Mouse (Mus musculus) hindbrain, embryonic 15.5 days (tissue): ENCODE data around the gene Nr2f2. TPM values are rescaled to one million over a fixed set of nuclear protein-coding genes. Genes with fewer than 3 reads are reported as not detected.
A peak's percentile ranks its signal among the peaks of the same experiment; 100 is the strongest.

Experiments used
- ATAC-seq: fragments of 200-750 bp; cut with Nextera tagmentation; 2 replicates; pipeline ENCODE4 v1.8.0; 2017; ENCODE audit warnings: low read depth, moderate number of reproducible peaks, moderate TSS enrichment; ENCODE audit not compliant: low FRiP score
- H3K27ac ChIP-seq: fragments of 300-500 bp; sonication (generic); replicated peaks from 2 replicates; pipeline ENCODE4 v1.5.1; 2015; ENCODE audit warnings: mild to moderate bottlenecking, inconsistent platforms
- H3K27me3 ChIP-seq: fragments of 300-500 bp; sonication (generic); 2 replicates; pipeline ENCODE4 v1.6.1; 2015; ENCODE audit warnings: control low read depth, inconsistent platforms
- H3K36me3 ChIP-seq: fragments of 300-500 bp; sonication (generic); 2 replicates; pipeline ENCODE4 v1.6.1; 2015; ENCODE audit warnings: control low read depth, inconsistent platforms
- H3K4me1 ChIP-seq: fragments of 300-500 bp; sonication (generic); replicated peaks from 2 replicates; pipeline ENCODE4 v1.6.1; 2015; ENCODE audit warnings: control low read depth, inconsistent platforms
- H3K4me2 ChIP-seq: fragments of 300-500 bp; sonication (generic); 2 replicates; pipeline ENCODE4 v1.6.1; 2015; ENCODE audit warnings: moderate library complexity, mild to moderate bottlenecking, inconsistent platforms
- H3K4me3 ChIP-seq: fragments of 300-500 bp; sonication (generic); 2 replicates; pipeline ENCODE4 v1.5.1; 2015; ENCODE audit warnings: mild to moderate bottlenecking, inconsistent platforms
- H3K9ac ChIP-seq: fragments of 300-500 bp; sonication (generic); 2 replicates; pipeline ENCODE4 v1.6.1; 2015; ENCODE audit warnings: inconsistent platforms
- H3K9me3 ChIP-seq: fragments of 300-500 bp; sonication (generic); 2 replicates; pipeline ENCODE4 v1.6.1; 2016; ENCODE audit warnings: control low read depth, inconsistent platforms
- WGBS: fragments of 180-500 bp; shearing (Covaris S2); methylation state at CpG from one replicate; pipeline ENCODE4 v1.1.7; 2015; 5-methylcytosine and 5-hydroxymethylcytosine counted together
- polyA plus RNA-seq: library from polyadenylated mRNA; unstranded; fragments of >200 nt; fragmentation: Nextera tagmentation; extraction: Ambion mirVana; gene quantifications from 2 replicates; pipeline ENCODE4 v1.2.1, GENCODE M21; 2015

Gene Nr2f2
- 87.2 and 90.1 TPM in 2 replicates for polyA plus RNA-seq

DNA sequence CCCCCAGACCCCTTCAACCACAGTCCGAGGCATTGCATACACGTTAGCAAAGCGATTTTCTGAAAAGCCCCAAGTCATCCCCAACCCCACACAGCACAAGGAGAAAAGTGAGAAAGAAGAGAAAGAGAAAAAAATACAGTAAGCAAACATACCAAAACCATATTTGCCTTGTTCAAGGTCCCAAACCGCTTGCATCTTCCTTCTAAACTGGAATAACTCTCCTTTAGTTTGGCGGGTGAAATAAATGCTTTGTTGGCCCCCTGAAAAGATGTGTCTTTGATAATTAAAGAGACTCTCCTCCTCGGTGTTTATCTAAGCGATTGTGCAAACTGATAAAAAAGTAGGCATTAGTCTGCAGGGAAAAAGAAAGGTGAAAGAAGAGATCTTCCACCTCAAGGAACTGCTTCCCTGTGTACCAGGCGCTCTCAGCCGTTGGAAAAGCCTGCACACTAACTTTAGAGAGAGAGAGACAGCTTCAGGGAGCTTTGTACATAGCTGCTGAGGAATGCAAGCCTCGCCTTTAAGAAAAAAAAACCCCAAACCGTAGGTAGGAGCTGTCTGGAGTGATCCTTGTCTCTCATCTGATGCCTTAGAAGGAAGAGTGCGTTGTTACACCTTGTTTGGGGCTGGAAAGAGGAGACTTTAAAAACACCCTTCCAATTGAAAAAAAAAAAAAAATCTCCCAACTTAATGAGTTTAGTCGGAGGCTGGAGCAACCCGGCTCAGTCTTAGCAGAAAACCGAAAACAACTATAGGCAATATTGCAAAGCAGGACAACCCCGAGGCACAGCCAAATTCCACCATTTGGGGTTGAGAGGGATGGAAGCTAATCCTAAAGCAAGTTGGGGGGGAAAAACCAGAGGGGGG, at the start of gene Nr2f2:
TSS of gene Nr2f2 (minus strand) at position 795 of the 867 bp plus-strand sequence.
- peaks cover 27% of the 10 kb centered on the region for H3K4me1 ChIP-seq

DNA sequence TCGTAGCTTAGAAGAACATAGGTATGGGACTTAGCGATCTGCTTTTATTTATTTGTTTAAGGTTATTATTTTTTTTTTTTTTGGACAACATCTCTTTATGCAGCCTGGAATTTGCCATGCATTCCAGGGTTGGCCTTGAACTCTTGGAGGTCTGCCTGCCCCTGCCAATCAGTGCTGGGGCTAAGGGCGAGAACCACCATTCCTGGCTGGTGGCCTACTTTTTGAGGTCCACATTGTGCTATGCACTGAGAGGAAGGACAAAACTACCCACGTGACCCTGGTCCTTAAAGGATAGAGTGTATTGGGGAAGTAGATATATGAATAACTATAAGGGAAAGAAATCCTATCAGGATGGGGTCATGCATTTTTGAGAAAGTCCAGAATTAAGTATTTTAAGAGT, 47.9 kb upstream of the Nr2f2 start:
- no peaks in the 10 kb centered on the region for H3K4me1 ChIP-seq
- no peak overlapping the region for H3K4me2 ChIP-seq
- H3K27me3 ChIP-seq = no peaks in the 10 kb centered on the region
- H3K4me3 ChIP-seq = no peak overlapping the region
- no peak overlapping the region for H3K27ac ChIP-seq
- H3K36me3 ChIP-seq = no peaks in the 10 kb centered on the region
- no peaks in the 10 kb centered on the region for H3K9me3 ChIP-seq
- no peak overlapping the region for H3K9ac ChIP-seq
- WGBS = 89% methylated on average over 4 of the region's 4 CpGs
- no peak for ATAC-seq

More for the DNA sequence above, at the start of gene Nr2f2:
- Histone ChIP-seq H3K4me2 (peak within 1 kb of the TSS; percentile 82), H3K36me3 (no peaks in the 10 kb centered on the region), H3K9me3 (no peaks in the 10 kb centered on the region), H3K9ac (peak within 1 kb of the TSS; percentile 53), H3K27ac (peak within 1 kb of the TSS; percentile 82), H3K4me3 (peak within 1 kb of the TSS; percentile 41), H3K27me3 (peaks cover 35% of the 10 kb centered on the region)
- 2% methylated on average over 16 of the region's 16 CpGs for WGBS
- ATAC-seq = no peak

DNA sequence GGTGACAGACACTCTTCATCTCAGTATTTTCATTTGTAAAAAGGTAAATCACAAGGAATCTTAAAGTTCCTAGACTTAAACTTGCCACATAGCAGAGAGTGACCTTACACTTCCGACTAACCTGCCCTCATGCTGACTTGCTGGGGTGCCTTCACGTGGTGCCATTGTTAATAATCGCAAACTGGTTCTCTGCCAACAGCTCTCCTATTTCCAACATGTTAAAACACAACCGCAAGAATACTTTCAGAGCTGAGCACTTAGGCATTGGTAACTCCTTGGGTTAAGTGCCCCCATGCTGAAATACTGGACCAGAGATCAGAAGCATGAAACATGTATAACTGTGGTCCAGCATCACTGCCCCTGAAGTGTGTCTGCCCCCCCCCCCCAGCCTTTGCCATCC, 47.1 kb upstream of the Nr2f2 start:
- Histone ChIP-seq H3K36me3 (no peaks in the 10 kb centered on the region), H3K4me1 (no peaks in the 10 kb centered on the region), H3K4me2 (no peak overlapping the region), H3K27me3 (no peaks in the 10 kb centered on the region), H3K4me3 (no peak overlapping the region), H3K9ac (no peak overlapping the region), H3K9me3 (no peaks in the 10 kb centered on the region), H3K27ac (no peak overlapping the region)
- ATAC-seq = no peak
- 72% methylated on average over 4 of the region's 4 CpGs for WGBS

DNA sequence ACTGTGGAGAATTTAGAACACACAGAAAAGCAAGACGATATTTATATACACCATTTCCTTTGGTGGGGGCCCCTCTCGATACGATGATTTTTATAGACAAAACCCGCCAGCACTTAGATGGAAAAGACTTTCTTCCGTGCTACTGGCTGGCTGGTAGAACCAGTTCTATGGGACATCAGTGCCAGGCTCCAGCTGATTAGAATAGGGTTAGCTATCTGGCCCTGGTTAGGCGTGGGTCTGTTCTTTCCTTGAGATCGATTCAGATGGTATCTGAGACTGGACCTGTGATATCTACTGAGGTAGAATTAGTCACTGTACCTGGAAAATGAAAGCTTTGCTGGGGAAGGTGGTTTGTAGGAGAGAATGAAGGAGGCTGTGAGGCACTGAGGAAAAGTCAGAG, 46.4 kb upstream of the Nr2f2 start:
- no peak for ATAC-seq
- Histone ChIP-seq H3K27me3 (no peaks in the 10 kb centered on the region), H3K4me2 (no peak overlapping the region), H3K4me3 (no peak overlapping the region), H3K4me1 (no peaks in the 10 kb centered on the region), H3K9ac (no peak overlapping the region), H3K9me3 (no peaks in the 10 kb centered on the region), H3K36me3 (no peaks in the 10 kb centered on the region), H3K27ac (no peak overlapping the region)
- 93% methylated on average over 7 of the region's 7 CpGs for WGBS

DNA sequence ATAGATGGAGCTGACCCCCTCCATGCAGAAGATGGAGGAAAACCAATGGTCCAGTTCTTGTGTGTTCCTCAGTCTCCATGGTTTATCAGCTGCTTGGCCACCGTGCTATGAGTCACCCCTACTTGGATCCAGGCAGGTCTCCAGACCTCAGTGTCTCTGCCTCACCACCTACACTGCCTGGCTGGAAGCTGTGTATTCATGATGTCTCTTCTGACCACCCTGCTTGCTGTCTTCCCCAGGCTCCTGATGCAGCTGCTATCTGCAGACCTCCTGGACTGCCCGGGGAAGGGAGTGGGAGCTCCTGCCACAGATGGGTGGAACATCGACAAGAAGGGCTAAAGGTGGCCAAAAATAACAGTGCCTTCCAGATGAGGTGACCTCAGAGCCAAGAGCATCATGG, 43.8 kb upstream of the Nr2f2 start:
- no peak for ATAC-seq
- 92% methylated on average over 3 of the region's 3 CpGs for WGBS
- no peak overlapping the region for H3K4me2 ChIP-seq

DNA sequence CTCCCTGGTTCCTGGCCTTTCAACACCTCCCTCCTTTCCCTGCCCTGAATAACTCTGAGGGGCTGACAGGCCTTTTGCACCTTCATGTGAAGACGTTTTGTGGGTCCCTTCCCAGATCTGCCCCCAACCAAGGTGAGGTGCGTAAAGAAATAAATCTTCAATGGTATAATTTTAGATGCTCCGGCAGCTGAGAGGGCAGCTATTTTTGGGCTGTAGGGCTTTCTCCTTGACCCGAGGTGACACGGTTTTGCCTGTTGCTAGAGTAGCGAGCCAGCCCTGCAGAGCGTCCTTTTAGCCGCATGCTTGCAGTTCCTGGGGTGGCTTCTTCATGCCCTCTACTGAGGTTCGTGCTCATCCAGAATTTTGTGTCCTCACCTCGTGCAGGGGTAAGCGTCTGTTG, 43.4 kb upstream of the Nr2f2 start:
- Histone ChIP-seq H3K27ac (no peak overlapping the region), H3K9me3 (no peaks in the 10 kb centered on the region), H3K4me2 (no peak overlapping the region), H3K4me3 (no peak overlapping the region), H3K9ac (no peak overlapping the region), H3K4me1 (no peaks in the 10 kb centered on the region), H3K36me3 (no peaks in the 10 kb centered on the region), H3K27me3 (no peaks in the 10 kb centered on the region)
- WGBS = 95% methylated on average over 11 of the region's 11 CpGs
- ATAC-seq = no peak

More for the DNA sequence above, 43.8 kb upstream of the Nr2f2 start:
- Histone ChIP-seq H3K36me3 (no peaks in the 10 kb centered on the region), H3K27me3 (no peaks in the 10 kb centered on the region), H3K4me1 (no peaks in the 10 kb centered on the region), H3K9ac (no peak overlapping the region), H3K4me3 (no peak overlapping the region), H3K9me3 (no peaks in the 10 kb centered on the region), H3K27ac (no peak overlapping the region)

DNA sequence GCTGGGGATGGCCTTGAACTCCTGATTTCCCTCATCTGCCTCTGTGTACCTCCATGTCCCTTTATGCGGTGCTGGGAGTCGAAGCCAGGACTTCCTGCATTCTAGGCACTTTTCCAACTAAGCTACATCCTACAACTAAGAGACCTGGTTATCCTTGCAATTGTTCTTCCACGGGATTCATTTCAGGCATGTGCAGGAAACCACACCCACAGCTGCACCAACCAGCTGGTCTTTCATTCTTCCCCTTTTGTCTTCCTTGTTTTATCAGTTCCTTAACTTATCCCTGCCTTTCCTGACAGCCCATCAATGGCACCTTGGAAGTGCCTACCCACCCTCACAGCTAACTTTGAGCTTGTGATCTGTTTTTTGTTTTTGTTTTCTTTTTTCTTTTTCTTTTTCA, 42.3 kb upstream of the Nr2f2 start:
- H3K4me1 ChIP-seq = no peaks in the 10 kb centered on the region
- no peak overlapping the region for H3K4me2 ChIP-seq
- H3K9me3 ChIP-seq = no peaks in the 10 kb centered on the region
- no peak overlapping the region for H3K27ac ChIP-seq
- H3K4me3 ChIP-seq = no peak overlapping the region
- no peak for ATAC-seq
- no peaks in the 10 kb centered on the region for H3K27me3 ChIP-seq
- H3K9ac ChIP-seq = no peak overlapping the region
- WGBS = 71% methylated on average over 3 of the region's 3 CpGs
- H3K36me3 ChIP-seq = no peaks in the 10 kb centered on the region

DNA sequence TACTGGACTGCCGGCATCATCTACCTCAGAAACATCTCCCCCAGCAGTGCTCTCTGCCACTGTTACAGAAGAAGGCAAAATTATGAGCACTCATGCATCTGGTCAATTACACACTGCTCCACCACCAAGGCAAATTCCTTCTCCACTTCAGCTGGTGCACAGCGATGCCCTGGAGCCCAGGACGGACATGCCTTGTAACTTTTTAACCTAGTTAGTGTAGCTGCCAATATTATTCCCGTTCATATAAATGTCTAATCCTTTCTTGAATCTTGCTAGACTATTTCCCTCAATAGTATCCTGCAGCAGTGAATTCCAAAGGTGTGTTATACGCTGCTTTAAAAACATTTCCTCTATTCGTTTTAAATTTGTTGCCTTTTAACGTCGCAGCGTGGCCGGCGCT, 40.6 kb upstream of the Nr2f2 start:
- WGBS = 90% methylated on average over 11 of the region's 11 CpGs

DNA sequence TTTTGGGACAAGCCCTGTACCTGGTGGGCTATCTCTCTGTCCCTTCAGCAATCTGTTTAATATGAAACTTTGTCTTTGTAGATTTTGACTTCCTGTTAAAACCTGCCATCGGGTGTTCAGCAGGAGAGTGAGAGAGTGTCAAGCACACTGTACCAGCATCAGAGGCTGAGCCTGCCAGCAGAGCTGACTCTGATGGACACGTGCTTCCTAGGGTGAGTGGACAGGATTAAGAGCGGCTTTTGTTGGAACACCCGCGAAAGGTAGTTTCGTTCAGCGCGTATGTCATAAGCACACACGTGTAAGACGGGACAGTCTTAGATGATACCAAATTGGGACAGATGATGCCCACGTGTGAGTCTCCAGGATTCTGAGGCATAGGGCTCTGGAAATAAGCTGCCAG, 40.0 kb upstream of the Nr2f2 start:
- Histone ChIP-seq H3K36me3 (no peaks in the 10 kb centered on the region), H3K9me3 (no peaks in the 10 kb centered on the region), H3K4me3 (no peak overlapping the region), H3K4me2 (no peak overlapping the region), H3K9ac (no peak overlapping the region), H3K27me3 (no peaks in the 10 kb centered on the region), H3K27ac (no peak overlapping the region), H3K4me1 (no peaks in the 10 kb centered on the region)
- no peak for ATAC-seq
- 94% methylated on average over 11 of the region's 11 CpGs for whole genome bisulfite sequencing

More for the DNA sequence above, 40.6 kb upstream of the Nr2f2 start:
- Histone ChIP-seq H3K9me3 (no peaks in the 10 kb centered on the region), H3K27ac (no peak overlapping the region), H3K4me3 (no peak overlapping the region), H3K36me3 (no peaks in the 10 kb centered on the region), H3K4me1 (no peaks in the 10 kb centered on the region), H3K4me2 (no peak overlapping the region), H3K27me3 (no peaks in the 10 kb centered on the region), H3K9ac (no peak overlapping the region)
- ATAC-seq = no peak

DNA sequence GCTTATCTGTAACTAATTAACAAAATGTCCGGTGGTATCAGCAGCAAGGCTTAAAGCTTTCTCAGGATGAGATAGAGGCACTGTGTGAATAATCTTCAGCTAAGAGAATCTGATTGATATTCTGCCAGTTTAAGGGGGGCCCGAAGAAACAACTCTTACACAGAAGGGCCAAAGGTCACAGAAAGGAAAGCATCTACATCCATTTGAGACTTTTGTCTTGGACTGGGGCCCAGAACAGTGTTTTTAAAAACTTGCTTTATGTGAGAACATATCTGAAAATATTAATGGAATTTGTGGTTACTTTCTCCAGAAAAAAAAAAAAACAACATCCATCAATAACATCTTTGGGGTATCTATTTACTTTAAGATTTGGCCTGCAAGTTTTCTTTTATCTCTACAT, 38.9 kb upstream of the Nr2f2 start:
- WGBS = 68% methylated on average over 2 of the region's 2 CpGs
- H3K9me3 ChIP-seq = no peaks in the 10 kb centered on the region
- no peaks in the 10 kb centered on the region for H3K27me3 ChIP-seq
- no peaks in the 10 kb centered on the region for H3K4me1 ChIP-seq
- no peak overlapping the region for H3K4me3 ChIP-seq
- no peaks in the 10 kb centered on the region for H3K36me3 ChIP-seq
- ATAC-seq = no peak
- no peak overlapping the region for H3K4me2 ChIP-seq
- H3K27ac ChIP-seq = no peak overlapping the region
- no peak overlapping the region for H3K9ac ChIP-seq

DNA sequence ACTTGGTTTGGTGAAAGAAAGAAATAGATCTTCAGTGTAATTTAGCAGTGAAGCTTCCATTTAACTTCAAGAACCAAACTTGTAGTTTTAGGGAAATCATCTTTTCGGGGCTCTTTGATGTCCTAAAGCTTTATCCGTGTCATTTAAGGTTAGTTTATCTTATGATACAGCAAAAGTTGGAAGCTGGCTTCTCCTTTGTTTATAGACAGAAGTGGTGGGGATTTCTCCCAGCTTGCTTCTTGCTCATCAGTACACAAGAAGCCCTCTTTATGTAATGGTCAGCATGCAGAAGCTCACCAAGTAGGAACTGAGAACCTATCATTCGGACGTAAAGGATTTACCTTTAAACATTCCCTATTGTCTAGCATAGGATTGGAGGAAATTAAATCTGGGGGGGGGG, 16.3 kb upstream of the Nr2f2 start:
- 91% methylated on average over 4 of the region's 4 CpGs for WGBS
- no peak overlapping the region for H3K9ac ChIP-seq
- H3K9me3 ChIP-seq = no peaks in the 10 kb centered on the region
- H3K36me3 ChIP-seq = no peaks in the 10 kb centered on the region
- no peak for ATAC-seq
- no peak overlapping the region for H3K4me2 ChIP-seq
- 0 out of 2 replicates have a peak, but pooled peaks cover 3% of the 10 kb centered on the region for H3K27me3 ChIP-seq
- H3K27ac ChIP-seq = no peak overlapping the region
- no peak overlapping the region for H3K4me3 ChIP-seq
- no peaks in the 10 kb centered on the region for H3K4me1 ChIP-seq

DNA sequence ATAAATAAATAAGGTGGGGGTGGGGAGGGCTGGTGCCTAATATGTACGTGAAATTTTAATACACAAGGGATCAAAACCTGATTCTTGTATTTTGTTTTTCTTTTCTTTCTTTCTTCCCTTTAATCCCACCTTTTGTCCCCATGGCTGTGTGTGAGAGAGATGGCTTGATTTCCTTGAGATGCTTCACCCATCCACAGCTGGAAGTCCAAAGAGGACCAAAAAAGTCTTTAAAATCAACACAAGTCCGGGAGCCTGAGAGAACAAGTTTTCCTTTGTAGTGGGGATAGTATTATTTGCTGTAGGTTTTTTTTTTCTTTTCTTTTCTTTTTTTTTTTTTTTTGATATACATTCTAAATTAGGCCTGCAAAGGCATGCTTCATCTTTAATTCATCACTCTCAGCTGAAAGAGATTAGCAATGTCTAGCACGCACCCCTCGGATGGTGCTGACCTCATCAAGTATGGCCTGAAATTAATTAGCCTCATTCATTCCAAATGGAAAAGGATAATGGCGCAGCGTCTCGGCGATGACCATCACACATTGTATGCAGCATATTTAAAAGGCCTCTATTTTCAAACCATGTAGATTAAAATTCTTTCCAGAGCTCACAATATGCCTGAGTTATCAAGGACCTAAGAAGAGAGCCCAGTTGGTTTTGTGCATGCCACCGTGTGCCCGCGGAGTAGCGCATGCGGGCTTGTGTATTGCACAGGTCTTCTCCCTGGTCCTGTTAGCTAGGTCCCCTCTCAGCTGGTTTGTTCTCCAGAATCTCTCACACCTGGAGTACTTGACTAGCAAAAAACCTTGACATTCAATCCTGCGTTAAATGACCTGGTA, 15.1 kb upstream of the Nr2f2 start:
- ATAC-seq = no peak; the same call in 1 of the 2 replicates
- Histone ChIP-seq H3K4me3 (no peak overlapping the region), H3K4me1 (no peaks in the 10 kb centered on the region), H3K27ac (no peak overlapping the region), H3K9me3 (no peaks in the 10 kb centered on the region), H3K27me3 (0 out of 2 replicates have a peak, but pooled peaks cover 3% of the 10 kb centered on the region), H3K36me3 (no peaks in the 10 kb centered on the region), H3K9ac (no peak overlapping the region), H3K4me2 (peak overlapping the region; percentile 17; the same call in 1 of the 2 replicates)
- 45% methylated on average over 14 of the region's 14 CpGs for WGBS
